Mouse (Mus musculus): ENCODE results near the gene Taok2. TPM values are rescaled to one million over a fixed set of nuclear protein-coding genes. Genes with fewer than 3 reads are reported as not detected.

Gene Taok2
- polyA plus RNA-seq, 1 experiment from 2014 or later, result 28.0 TPM

DNA sequence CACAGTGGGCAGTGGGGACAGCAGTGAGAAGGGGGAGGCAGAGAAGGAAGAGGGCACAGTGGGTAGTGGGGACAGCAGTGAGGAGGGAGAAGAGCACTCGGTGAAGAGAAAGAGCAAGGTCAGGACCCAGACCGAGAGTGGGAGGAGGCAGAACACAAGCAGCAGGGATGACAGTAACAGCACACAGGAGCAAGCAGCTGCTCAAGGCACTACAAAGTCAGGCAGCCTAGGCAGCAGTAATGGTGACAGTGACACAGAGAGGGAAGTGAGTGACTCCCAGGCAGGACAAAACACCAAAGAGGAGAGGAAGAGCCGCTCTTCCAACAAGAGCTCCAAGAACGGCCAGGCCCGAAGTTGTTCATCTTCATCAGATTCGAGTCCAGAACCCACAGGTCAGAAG lies 20.7 kb downstream of the Taok2 start:
- 52% methylated on average over 6 of the region's 6 CpGs for WGBS
- H3K27ac ChIP-seq (ENCODE audit: low read length), result no peak overlapping the region; the same call in 1 of the 2 replicates

DNA sequence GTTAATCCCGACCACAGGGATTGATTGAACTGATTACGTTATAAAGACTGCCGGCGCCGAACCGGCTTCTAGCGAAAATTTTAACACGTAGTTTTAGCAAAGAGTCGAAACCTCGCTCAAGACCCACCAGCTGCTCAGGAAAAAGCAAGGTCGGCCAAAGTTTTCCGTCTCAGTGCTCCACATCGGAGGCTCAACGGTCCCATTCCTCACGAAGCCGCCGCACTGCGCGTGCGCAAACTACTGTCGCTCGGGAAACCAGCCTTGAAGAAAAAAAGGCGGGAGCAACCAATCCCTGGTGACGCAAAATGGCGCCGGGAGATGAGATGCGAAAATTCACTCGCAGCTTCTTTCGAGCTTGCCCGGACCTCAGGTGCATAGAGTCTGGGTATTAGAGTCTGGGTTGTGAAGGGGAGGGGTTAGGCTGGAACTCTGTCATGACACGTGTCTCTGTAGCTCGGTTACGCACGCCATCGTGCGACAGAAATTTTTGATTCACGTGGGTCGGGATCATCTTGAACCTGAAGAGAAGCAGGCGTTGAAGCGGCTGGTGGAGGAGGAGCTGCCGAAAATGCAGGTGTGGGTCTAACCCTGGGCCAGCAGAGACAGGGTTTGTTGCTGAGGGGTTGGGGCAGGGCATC lies 22.2 kb downstream of the Taok2 start, which contains the start of gene Ino80e:
Gene Ino80e, minus strand, starts transcription at position 231 of the 638 bp plus-strand sequence.
- H3K9me3 ChIP-seq (ENCODE audit: control insufficient read depth, low read depth, low read length), result no peaks in the 10 kb centered on the region
- peaks cover 40% of the 10 kb centered on the region for H3K36me3 ChIP-seq (ENCODE audit: control insufficient read depth, insufficient read depth, low read length)
- H3K4me1 ChIP-seq (ENCODE audit: control insufficient read depth, insufficient read depth, low read length), result peaks cover 18% of the 10 kb centered on the region
- H3K4me2 ChIP-seq (replicated peaks; ENCODE audit: low read depth, low read length), result peak within 1 kb of the TSS; percentile 90
- WGBS, result under 1% methylated on average over 41 of the region's 41 CpGs
- H3K27me3 ChIP-seq (ENCODE audit: control insufficient read depth, insufficient read depth, low read length), result no peaks in the 10 kb centered on the region
- H3K4me3 ChIP-seq (ENCODE audit: low read depth, low read length), result peak within 1 kb of the TSS; percentile 56
- peak; percentile 53; the same call in 1 of the 2 replicates for ATAC-seq (ENCODE audit: insufficient number of reproducible peaks, insufficient read depth, low FRiP score, low read depth)
- H3K9ac ChIP-seq (replicated peaks; ENCODE audit: low read depth, low read length), result peak within 1 kb of the TSS; percentile 71
- H3K27ac ChIP-seq (ENCODE audit: low read length), result peak within 1 kb of the TSS; percentile 58

More for the DNA sequence above, 20.7 kb downstream of the Taok2 start:
- peaks cover 18% of the 10 kb centered on the region for H3K4me1 ChIP-seq (ENCODE audit: control insufficient read depth, insufficient read depth, low read length)
- peak overlapping the region; percentile 90 for H3K4me2 ChIP-seq (replicated peaks; ENCODE audit: low read depth, low read length)
- H3K36me3 ChIP-seq (ENCODE audit: control insufficient read depth, insufficient read depth, low read length), result peaks cover 49% of the 10 kb centered on the region
- no peaks in the 10 kb centered on the region for H3K27me3 ChIP-seq (ENCODE audit: control insufficient read depth, insufficient read depth, low read length)
- H3K9me3 ChIP-seq (ENCODE audit: control insufficient read depth, low read depth, low read length), result no peaks in the 10 kb centered on the region
- ATAC-seq (ENCODE audit: insufficient number of reproducible peaks, insufficient read depth, low FRiP score, low read depth), result no peak
- peak overlapping the region; percentile 56 for H3K4me3 ChIP-seq (ENCODE audit: low read depth, low read length)
- no peak overlapping the region; the same call in 1 of the 2 replicates for H3K9ac ChIP-seq (replicated peaks; ENCODE audit: low read depth, low read length)

DNA sequence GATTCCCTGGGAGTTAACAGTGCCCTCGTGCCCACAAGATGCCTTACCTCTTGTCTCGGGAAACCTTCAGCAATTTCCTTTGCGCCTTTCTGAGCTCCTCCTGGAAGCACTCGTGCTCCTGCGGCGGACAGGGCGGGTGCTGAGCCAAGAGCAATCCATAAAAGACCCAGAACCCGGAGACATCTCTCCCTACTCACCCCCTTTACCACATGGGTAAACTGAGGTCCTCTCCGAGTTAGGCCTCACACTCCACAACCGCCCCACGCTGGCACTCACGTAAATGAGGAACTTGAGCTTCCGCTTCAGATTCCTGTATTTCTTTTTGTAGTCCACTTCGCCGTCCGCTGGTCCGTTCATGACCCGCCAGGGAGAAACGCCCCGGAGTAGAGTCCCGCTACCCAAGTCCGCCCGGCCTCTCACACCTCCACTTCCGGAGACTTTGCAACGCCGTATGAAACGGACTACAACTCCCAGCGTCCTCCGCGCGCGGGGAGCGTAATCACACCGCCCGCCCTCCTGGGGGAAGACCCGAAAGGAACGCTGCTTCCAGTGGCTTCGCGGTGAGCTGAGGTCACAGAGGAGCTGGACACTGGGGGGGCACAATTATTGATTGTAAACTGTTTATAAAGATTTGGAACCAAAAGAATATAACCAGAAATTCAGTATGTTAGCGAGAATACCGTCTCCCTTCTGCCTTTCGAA lies 22.9 kb downstream of the Taok2 start, which contains the start of gene Hirip3:
Gene Hirip3, plus strand, starts transcription at position 544 of the 702 bp plus-strand sequence.
- Histone ChIP-seq H3K27ac (ENCODE audit: low read length) (peak within 1 kb of the TSS; percentile 58), H3K36me3 (ENCODE audit: control insufficient read depth, insufficient read depth, low read length) (peaks cover 34% of the 10 kb centered on the region), H3K27me3 (ENCODE audit: control insufficient read depth, insufficient read depth, low read length) (no peaks in the 10 kb centered on the region), H3K9ac (replicated peaks; ENCODE audit: low read depth, low read length) (peak within 1 kb of the TSS; percentile 71), H3K4me2 (replicated peaks; ENCODE audit: low read depth, low read length) (peak within 1 kb of the TSS; percentile 90), H3K4me1 (ENCODE audit: control insufficient read depth, insufficient read depth, low read length) (peaks cover 18% of the 10 kb centered on the region), H3K9me3 (ENCODE audit: control insufficient read depth, low read depth, low read length) (no peaks in the 10 kb centered on the region), H3K4me3 (ENCODE audit: low read depth, low read length) (peak within 1 kb of the TSS; percentile 56)
- ATAC-seq (ENCODE audit: insufficient number of reproducible peaks, insufficient read depth, low FRiP score, low read depth), result peak; percentile 92
- WGBS, result 2% methylated on average over 42 of the region's 42 CpGs

DNA sequence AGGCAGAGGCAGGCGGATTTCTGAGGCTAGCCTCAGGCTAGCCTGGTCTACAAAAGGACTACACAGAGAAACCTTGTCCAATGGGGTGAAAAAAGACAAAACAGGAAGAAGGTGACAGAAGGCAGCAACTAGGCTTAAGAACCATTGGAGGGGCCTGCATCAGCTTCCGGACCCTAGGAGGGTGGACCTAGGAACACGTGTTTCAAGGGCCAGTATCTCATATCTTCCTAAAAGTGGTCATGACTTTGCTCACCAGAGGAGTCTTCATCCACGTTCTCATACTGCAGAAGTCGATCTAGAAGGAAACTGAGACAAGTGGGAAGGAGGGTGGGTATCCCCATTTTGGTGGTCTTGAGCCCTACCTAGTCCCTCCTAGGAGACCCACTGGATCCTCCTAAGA lies 23.5 kb downstream of the Taok2 start:
- Histone ChIP-seq H3K36me3 (ENCODE audit: control insufficient read depth, insufficient read depth, low read length) (peaks cover 34% of the 10 kb centered on the region), H3K27me3 (ENCODE audit: control insufficient read depth, insufficient read depth, low read length) (no peaks in the 10 kb centered on the region), H3K4me1 (ENCODE audit: control insufficient read depth, insufficient read depth, low read length) (peaks cover 18% of the 10 kb centered on the region), H3K27ac (ENCODE audit: low read length) (no peak overlapping the region; the same call in 1 of the 2 replicates), H3K9me3 (ENCODE audit: control insufficient read depth, low read depth, low read length) (no peaks in the 10 kb centered on the region), H3K4me2 (replicated peaks; ENCODE audit: low read depth, low read length) (peak overlapping the region; percentile 90), H3K9ac (replicated peaks; ENCODE audit: low read depth, low read length) (peak overlapping the region; percentile 71), H3K4me3 (ENCODE audit: low read depth, low read length) (peak overlapping the region; percentile 56)
- ATAC-seq (ENCODE audit: insufficient number of reproducible peaks, insufficient read depth, low FRiP score, low read depth), result no peak
- WGBS, result 65% methylated on average over 5 of the region's 5 CpGs

DNA sequence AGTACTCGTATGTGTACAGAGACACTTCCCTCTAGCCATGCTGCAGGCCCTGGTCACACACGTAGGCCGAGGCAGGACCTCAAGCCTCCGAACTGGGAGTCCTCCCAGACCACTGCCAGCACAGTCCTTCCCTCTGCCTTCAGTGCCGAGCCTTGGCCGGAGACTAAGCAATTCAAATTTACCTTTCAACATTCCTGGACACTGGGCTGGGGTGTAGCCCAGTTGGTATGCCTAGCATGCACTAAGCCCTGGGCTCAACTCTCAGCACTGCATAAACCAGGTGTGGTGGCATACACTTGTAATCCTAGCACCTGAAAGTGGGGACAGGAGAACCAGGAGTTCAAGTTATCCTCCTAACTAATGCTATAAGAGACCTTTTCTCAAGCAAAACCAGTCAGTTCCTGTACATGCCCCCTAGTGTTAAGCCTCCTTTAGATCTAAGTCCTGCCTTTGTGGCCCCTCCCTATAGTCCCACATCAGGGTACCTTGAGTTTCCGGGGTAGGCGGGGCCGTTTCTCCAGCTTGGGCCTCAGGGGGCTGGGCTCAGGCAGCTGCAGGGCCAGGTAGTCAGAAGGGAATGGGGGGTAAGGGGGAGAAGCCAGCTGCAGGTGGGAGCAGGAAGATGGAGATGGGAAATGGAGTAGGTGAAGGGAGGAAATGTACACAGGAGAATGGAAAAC lies 27.6 kb downstream of the Taok2 start:
- peak; percentile 46; the same call in 1 of the 2 replicates for ATAC-seq (ENCODE audit: insufficient number of reproducible peaks, insufficient read depth, low FRiP score, low read depth)
- Histone ChIP-seq H3K4me1 (ENCODE audit: control insufficient read depth, insufficient read depth, low read length) (no peaks in the 10 kb centered on the region), H3K4me2 (replicated peaks; ENCODE audit: low read depth, low read length) (no peak overlapping the region), H3K36me3 (ENCODE audit: control insufficient read depth, insufficient read depth, low read length) (peaks cover 44% of the 10 kb centered on the region), H3K27me3 (ENCODE audit: control insufficient read depth, insufficient read depth, low read length) (no peaks in the 10 kb centered on the region), H3K4me3 (ENCODE audit: low read depth, low read length) (no peak overlapping the region), H3K9me3 (ENCODE audit: control insufficient read depth, low read depth, low read length) (no peaks in the 10 kb centered on the region), H3K9ac (replicated peaks; ENCODE audit: low read depth, low read length) (no peak overlapping the region), H3K27ac (ENCODE audit: low read length) (no peak overlapping the region)
- 63% methylated on average over 9 of the region's 9 CpGs for WGBS

DNA sequence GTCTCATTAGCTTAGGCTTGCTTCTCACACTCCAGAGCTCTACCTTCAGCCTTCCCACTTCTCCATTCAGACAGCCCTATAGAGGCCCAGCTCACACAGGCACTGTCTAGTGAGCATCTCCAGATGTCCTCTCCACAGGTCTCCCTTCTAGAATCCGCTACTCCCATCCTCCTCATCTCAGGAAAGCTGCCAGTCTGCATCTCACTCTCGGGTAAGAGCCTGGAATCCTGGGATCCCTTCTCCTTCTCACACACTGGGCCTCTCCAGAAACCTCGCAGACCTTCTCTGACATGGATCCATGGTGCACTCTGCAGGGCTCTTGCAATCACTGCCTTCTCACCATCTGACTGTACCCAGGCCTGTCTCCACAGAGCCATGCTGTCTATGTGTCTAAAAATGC lies 28.9 kb downstream of the Taok2 start:
- Histone ChIP-seq H3K27me3 (ENCODE audit: control insufficient read depth, insufficient read depth, low read length) (no peaks in the 10 kb centered on the region), H3K9ac (replicated peaks; ENCODE audit: low read depth, low read length) (no peak overlapping the region), H3K4me2 (replicated peaks; ENCODE audit: low read depth, low read length) (no peak overlapping the region), H3K36me3 (ENCODE audit: control insufficient read depth, insufficient read depth, low read length) (peaks cover 47% of the 10 kb centered on the region), H3K4me1 (ENCODE audit: control insufficient read depth, insufficient read depth, low read length) (no peaks in the 10 kb centered on the region), H3K4me3 (ENCODE audit: low read depth, low read length) (no peak overlapping the region), H3K9me3 (ENCODE audit: control insufficient read depth, low read depth, low read length) (no peaks in the 10 kb centered on the region), H3K27ac (ENCODE audit: low read length) (no peak overlapping the region)
- 90% methylated on average over 3 of the region's 3 CpGs for WGBS
- ATAC-seq (ENCODE audit: insufficient number of reproducible peaks, insufficient read depth, low FRiP score, low read depth), result no peak

DNA sequence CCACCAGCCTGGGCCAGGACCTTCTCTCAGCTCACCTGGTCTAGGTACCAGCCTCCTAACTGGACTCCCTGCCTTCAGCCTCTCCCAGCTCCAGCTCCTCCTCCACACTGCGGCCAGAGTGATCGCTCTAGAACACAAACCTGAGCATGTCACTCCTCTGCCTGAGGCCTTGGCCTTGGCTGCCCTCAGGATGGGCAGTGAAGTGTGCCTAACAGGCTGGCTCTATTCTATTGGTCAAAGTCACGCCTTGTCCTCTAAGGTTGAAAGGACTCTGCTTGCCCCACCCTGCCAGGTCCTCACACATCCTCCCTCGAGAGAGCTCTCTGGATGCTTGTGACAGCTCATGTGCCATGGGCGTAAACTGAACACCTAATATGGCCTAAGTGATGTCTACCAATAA lies 31.0 kb downstream of the Taok2 start:
- Histone ChIP-seq H3K27ac (ENCODE audit: low read length) (no peak overlapping the region), H3K9ac (replicated peaks; ENCODE audit: low read depth, low read length) (no peak overlapping the region), H3K4me1 (ENCODE audit: control insufficient read depth, insufficient read depth, low read length) (peaks cover 1% of the 10 kb centered on the region; the same call in 1 of the 2 replicates), H3K4me2 (replicated peaks; ENCODE audit: low read depth, low read length) (no peak overlapping the region), H3K9me3 (ENCODE audit: control insufficient read depth, low read depth, low read length) (no peaks in the 10 kb centered on the region), H3K27me3 (ENCODE audit: control insufficient read depth, insufficient read depth, low read length) (peaks cover 8% of the 10 kb centered on the region), H3K36me3 (ENCODE audit: control insufficient read depth, insufficient read depth, low read length) (peaks cover 37% of the 10 kb centered on the region), H3K4me3 (ENCODE audit: low read depth, low read length) (no peak overlapping the region)
- ATAC-seq (ENCODE audit: insufficient number of reproducible peaks, insufficient read depth, low FRiP score, low read depth), result no peak
- WGBS, result 88% methylated on average over 5 of the region's 5 CpGs

DNA sequence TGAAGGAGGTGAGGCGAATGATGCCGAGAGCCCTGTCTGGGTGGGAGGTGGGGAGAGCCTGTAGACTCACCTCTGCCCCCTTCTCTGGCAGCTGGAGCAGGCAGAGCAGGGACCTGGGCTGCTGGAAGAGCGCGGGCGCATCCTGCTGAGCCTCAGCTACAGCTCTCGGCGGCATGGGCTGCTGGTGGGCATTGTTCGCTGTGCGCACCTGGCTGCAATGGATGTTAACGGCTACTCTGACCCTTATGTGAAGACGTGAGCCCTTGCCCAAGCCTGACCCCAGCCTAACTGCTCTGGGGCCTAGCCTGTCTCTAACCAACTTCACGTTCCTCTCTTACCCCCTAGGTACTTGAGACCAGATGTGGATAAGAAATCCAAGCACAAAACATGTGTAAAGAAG lies 33.3 kb downstream of the Taok2 start:
- Histone ChIP-seq H3K36me3 (ENCODE audit: control insufficient read depth, insufficient read depth, low read length) (peaks cover 31% of the 10 kb centered on the region), H3K4me2 (replicated peaks; ENCODE audit: low read depth, low read length) (no peak overlapping the region), H3K4me3 (ENCODE audit: low read depth, low read length) (no peak overlapping the region), H3K27me3 (ENCODE audit: control insufficient read depth, insufficient read depth, low read length) (peaks cover 12% of the 10 kb centered on the region), H3K9ac (replicated peaks; ENCODE audit: low read depth, low read length) (no peak overlapping the region), H3K9me3 (ENCODE audit: control insufficient read depth, low read depth, low read length) (no peaks in the 10 kb centered on the region), H3K27ac (ENCODE audit: low read length) (no peak overlapping the region), H3K4me1 (ENCODE audit: control insufficient read depth, insufficient read depth, low read length) (peaks cover 10% of the 10 kb centered on the region; the same call in 1 of the 2 replicates)
- ATAC-seq (ENCODE audit: insufficient number of reproducible peaks, insufficient read depth, low FRiP score, low read depth), result no peak
- WGBS, result 48% methylated on average over 12 of the region's 12 CpGs
